Mouse (Mus musculus): ENCODE measurements at regions not wholly inside any gene's neighbourhood (a gene's known extent, or its start where the extent isn't known, plus 50 kb on each side); places are given as distances from the start of the nearest gene placed in this dataset.

GRCm38 (mm10) chr10:98780938-98781337 is 133.3 kb upstream of the Atp2b1 start:
- peak; percentile 27 for DNase-seq (ENCODE audit: low read depth)

GRCm38 (mm10) chr10:98781888-98782351 is 132.3 kb upstream of the Atp2b1 start:
- no peak for DNase-seq (ENCODE audit: low read depth)

- DNase-seq (ENCODE audit: low read depth), result no peak
Measured at GRCm38 (mm10) chr10:98785411-98785810, 128.8 kb upstream of the Atp2b1 start.

GRCm38 (mm10) chr10:98786089-98786488 is 128.1 kb upstream of the Atp2b1 start:
- DNase-seq (ENCODE audit: low read depth), result no peak

- DNase-seq (ENCODE audit: low read depth), result no peak
Measured at GRCm38 (mm10) chr10:98789763-98790162, 124.4 kb upstream of the Atp2b1 start.

DNA sequence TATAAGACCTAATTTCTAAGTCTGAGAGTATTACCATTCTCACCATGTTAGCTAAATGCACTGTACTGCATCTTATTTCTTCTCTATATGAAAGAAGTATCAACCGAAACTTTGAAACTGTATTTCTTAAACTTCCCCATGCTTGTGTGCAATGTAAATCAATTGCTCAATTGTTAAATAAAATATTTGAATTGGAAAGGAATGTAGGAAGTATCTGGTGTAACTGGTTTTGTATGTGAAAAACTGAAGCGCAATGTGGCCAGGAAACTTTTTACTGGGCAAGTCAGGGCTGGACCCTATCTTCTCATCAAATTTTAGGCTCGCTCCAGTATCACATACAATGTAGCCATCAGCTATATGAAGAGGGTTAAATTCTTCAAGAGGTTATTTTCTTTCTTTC is 123.8 kb upstream of the Atp2b1 start:
- no peak for DNase-seq (ENCODE audit: low read depth)

DNA sequence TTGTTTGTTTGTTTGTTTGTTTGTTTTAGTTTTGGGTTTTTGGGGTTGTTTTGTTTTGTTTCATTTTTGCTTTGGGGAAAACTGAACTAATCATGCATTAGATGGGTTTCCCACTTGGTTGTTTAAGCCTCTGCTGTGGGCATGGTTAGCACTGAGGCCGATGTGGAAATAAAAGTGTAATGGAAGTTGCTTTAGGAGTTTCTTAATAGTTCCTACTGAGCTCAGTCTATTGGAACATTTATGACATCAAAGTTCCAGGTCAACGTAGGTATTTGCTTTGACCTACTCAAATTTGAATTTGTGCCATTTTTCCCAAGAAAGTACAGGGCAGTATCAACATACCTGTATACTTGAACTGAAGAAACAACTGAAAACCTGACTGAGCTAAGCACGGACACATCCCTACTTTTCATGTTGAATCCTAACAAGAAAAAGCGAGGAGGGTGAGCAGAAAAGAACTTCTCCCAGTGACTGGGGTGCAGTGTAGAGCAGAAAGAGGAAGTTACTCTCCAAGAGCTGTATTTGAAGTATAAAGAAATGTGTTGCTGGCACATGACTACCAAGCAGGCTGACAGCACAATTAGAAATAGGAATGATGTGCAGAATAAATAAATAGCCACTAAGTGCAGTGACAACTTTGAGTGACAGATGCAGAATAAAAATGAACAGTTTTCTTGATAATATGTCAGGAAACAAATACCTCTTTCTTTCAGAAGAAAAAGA is 122.0 kb upstream of the Atp2b1 start:
- no peak for DNase-seq (ENCODE audit: low read depth)

- DNase-seq (ENCODE audit: low read depth), result no peak
Measured at GRCm38 (mm10) chr10:98793926-98794536, 120.2 kb upstream of the Atp2b1 start.

GRCm38 (mm10) chr10:98796016-98796415 is 118.2 kb upstream of the Atp2b1 start:
- DNase-seq (ENCODE audit: low read depth), result no peak

- DNase-seq (ENCODE audit: low read depth), result no peak
Measured at GRCm38 (mm10) chr10:98798634-98799415, 115.4 kb upstream of the Atp2b1 start.

DNA sequence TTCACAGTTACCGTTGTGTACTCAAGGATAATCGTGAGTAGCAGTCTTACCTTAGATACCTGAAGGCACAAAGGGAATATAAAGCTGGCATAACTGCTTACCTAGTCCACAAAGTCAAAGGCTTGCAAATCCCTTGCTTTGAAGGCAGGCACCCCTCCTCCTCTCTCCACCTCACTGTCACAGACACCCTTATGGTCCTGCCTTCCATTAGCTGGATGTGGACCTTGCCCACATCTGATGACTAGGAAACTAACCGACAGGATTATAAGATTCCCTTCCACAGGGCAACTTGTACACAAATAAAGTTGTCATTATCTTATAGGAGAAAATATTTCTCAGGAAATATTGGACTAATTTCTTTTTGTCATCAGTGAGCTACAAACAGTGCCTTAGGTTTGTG is 114.4 kb upstream of the Atp2b1 start:
- no peak for DNase-seq (ENCODE audit: low read depth)

DNA sequence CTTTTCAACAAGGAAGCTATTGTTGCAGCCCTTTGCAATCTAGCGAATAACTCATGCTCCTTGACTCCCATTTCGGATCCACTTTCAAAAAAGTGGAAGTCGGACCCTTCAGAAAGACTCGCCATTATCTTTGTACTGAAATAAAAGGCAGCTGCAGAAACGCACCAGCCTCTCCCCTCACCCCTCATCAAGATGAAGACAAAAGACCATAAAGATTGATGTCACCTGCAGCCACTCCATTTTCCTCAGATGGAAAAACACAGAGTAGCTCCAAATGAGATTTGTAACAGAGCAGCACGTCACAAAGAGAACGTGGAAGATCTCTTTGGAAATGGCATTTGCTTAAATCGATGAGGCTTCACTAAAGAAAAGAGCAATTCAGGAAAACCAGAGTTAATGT is 113.3 kb upstream of the Atp2b1 start:
- DNase-seq (ENCODE audit: low read depth), result no peak

- no peak for DNase-seq (ENCODE audit: low read depth)
Measured at GRCm38 (mm10) chr10:98805013-98805412, 109.2 kb upstream of the Atp2b1 start.

- DNase-seq (ENCODE audit: low read depth), result no peak
Measured at GRCm38 (mm10) chr10:98806798-98807535, 107.2 kb upstream of the Atp2b1 start.

DNA sequence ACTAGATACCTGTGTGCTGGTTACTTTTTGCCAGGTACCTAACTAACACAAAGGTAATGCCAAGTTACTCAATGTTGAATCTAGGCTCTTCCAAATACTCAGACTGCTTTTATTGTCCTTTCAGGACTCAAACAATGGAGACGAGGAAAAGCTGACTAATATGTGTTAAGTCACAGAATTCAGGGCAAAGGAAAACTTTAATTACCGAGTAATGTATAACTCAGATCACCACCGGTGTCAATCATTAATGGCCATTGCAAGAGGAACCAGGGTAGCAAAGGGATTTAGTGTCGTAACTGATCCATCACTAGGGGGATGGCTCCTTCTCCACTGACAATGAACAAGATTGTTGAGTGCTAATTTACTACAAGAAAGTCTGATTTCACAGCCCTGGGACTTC is 105.6 kb upstream of the Atp2b1 start:
- no peak for DNase-seq (ENCODE audit: low read depth)

- DNase-seq (ENCODE audit: low read depth), result no peak
Measured at GRCm38 (mm10) chr10:98829051-98829450, 85.2 kb upstream of the Atp2b1 start.

- no peak for DNase-seq (ENCODE audit: low read depth)
Measured at GRCm38 (mm10) chr10:98831488-98831887, 82.7 kb upstream of the Atp2b1 start.

- no peak for DNase-seq (ENCODE audit: low read depth)
Measured at GRCm38 (mm10) chr10:98837289-98838181, 76.7 kb upstream of the Atp2b1 start.

- no peak for DNase-seq (ENCODE audit: low read depth)
Measured at GRCm38 (mm10) chr10:98838926-98839679, 75.1 kb upstream of the Atp2b1 start.

DNA sequence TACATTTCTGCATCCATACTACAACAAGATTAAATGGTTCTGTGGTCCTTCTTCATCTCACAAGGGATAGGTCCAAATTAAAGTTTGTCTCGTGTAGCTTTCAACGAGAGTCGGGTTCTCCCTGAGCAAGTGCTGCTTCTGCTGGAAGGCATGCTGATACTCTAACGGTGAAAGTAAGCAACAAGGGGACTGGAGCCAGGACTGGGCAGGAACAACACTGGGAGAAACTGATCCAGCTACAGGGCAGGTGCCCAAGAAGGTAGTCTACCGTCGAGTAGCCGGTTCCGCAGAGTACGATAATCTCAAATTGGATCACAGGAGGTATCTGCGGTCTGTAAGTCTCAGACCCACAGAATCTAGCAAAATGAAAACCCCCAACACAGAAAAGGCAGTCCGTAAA is 74.2 kb upstream of the Atp2b1 start:
- no peak for DNase-seq (ENCODE audit: low read depth)
